Mouse (Mus musculus): ENCODE results near the gene Zfp112. TPM values are rescaled to one million over a fixed set of nuclear protein-coding genes. Genes with fewer than 3 reads are reported as not detected.
"Not testable (repeated sequence)": the region's sequence is repeated elsewhere in the genome, so short reads cannot be mapped to it uniquely, and the experiment has no call there.

Gene Zfp112
- total RNA-seq (2022), result 1 to 10 TPM; 4.5 to 6.1 (median 5.3) TPM

DNA sequence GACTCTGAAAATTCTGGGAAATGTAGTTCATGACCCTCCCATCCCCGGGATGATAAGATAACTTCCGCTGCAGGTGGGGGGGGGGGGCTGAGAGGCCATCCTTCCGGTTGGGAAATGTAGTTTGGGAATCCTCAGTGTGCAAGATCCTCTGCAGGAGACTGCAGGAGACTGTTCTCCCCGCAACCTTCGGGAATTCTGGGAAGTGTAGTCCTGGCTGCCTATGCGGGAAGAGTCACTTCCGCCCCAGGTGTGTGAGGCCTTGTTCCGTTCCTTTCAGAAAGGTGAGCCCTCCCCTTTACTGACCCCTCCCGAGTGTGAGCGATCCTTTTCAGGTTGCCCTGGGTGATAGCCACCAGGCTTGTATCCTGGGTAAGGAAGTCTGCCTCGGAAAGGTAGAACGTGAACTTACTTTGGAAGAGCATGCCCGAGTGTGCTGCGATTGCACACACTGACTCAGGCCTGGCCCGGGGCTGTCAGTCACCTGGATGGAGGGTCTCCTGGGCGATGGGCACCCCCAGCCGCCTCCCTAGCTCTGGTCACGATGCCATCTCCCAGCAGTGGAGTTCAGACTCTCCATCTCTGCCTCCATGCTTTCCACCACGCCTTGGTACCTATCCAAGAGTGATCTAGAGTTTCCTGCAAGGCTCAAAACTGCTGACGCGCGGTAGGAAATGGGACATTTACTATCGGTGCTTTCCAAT is at the start of gene Zfp112:
Gene Zfp112, plus strand, starts transcription at position 159 of the 701 bp plus-strand sequence.
- DNase-seq (ENCODE audit: low spot score in 2 of 2), result peak; percentile 65 to 66

- DNase-seq (ENCODE audit: low spot score in 2 of 2), result not testable (repeated sequence)
Measured at GRCm38 (mm10) chr7:24074424-24074823, 37.7 kb upstream of the Zfp112 start.

DNA sequence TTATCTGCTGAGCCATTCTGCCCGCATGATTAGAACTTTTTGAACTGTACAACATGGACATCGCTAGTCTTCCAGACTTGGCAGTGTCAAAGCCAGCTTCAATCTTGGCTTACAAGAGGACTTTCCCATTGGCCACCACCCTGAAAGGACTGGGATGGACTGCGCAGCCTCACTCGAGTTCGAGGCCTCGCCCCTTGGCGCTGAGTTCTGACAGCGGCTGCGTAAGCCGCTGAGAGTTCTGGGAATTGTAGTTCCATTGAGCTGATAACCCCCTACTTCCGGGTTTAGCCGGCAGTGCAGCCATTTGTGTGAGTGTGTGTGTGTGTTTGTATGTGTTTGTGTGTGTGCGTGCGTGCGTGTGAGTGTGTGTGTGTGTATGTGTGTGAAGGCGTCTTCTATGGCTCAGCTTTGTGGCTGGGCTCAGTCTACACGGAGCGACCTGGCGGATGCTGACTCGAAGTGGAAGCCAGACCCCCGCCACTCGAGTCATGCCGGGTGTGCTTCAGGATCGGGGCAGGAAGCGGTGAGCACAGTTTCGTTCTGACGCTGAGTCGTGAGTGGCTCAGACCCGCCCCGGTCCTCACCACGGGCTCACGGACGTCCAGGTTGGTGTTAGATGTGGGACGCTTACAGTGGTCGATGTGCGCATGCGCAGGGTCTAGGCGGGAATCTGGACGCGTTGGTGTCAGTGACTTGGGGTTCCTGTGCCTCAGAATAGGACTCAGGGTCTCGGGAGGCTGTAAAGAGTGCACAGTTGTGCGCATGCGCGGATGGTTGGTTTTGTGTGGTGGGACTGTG is 30.3 kb upstream of the Zfp112 start, which contains the start of gene Zfp180:
Gene Zfp180, plus strand, starts transcription at position 291 of the 798 bp plus-strand sequence.
- DNase-seq (ENCODE audit: low spot score in 2 of 2), result peak; percentile 92 to 95

DNA sequence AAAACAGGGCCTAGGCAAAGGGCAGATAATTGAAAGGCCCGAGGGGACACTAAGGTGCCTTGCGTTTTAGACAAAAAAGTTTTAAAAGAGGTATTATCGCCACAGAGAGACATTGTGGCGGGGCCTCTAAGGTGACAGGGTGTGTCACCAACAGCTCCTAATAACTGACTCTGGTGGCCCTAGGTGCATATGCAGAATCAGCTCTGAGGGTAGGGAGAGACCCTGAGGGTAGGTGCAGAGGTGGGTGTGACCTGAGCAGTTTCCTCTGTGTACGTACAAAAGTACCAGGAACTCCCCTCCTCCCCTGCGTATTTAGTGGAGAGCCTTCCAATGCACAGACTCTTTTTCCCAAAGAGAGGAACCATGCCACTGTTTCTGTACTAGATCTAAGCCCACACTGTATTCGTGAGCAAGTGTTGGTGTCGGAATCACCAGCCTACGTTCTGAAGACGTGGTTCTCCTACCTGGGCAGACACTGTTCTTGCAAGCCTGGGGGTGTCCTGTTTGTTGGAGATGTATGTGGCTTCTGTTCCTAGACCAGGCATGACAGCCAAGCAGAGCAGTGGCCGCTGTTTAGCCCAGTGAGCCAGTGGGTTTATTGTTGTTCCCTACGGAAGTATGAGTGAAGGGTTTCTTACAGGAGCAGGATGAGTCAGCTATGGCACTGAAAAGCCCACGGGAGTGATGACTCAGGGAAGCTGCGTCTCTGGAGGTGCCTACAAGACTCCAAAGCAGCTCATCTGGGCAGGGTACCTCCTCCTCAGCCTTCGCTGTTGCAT is 29.5 kb upstream of the Zfp112 start:
- DNase-seq (ENCODE audit: low spot score in 2 of 2), result no peak

- DNase-seq (ENCODE audit: low spot score in 2 of 2), result no peak
Measured at GRCm38 (mm10) chr7:24086871-24087270, 25.2 kb upstream of the Zfp112 start.

- no peak for DNase-seq (ENCODE audit: low spot score in 2 of 2)
Measured at GRCm38 (mm10) chr7:24087485-24088125, 24.5 kb upstream of the Zfp112 start.

DNA sequence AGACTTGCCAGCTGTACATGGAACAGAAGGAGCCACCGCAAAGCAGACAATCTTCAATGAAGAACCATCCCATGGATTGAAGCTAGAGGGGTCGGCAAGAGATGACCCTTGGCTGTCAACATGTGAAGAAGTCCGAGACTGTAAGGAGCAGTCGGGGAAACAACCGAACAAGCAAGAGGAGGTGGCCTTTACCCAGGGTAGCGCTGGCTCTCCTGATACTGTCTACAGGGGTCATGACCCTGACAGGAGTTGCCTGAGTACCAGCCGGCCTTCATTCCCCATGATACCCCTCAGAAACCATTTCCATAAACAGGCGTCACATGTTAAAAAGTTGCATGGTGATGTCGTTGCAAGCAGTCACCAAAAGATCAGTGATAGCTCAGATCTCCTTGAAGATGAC is 7.7 kb upstream of the Zfp112 start:
- no peak for DNase-seq (ENCODE audit: low spot score in 2 of 2)

DNA sequence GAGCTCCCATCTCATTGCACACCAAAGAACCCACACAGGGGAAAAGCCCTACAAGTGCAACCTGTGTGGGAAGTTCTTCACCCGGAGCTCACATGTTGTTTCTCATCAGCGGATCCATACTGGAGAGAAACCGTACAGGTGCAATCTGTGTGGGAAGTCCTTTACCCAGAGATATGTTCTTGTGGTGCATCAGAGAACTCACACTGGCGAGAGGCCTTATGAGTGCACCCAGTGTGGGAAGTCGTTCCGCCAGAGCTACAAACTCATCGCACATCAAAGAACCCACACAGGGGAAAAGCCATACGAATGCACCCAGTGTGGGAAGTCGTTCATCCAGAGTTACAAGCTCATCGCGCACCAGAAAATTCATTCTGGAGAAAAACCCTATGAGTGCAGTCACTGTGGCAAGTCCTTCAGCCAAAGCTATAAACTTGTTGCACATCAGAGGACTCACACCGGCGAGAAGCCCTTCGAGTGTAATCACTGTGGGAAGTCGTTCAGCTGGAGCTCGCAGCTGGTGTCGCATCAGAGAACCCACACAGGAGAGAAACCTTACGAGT is 6.9 kb upstream of the Zfp112 start:
- no peak for DNase-seq (ENCODE audit: low spot score in 2 of 2)

- DNase-seq (ENCODE audit: low spot score in 2 of 2), result no peak
Measured at GRCm38 (mm10) chr7:24110839-24111238, 1.3 kb upstream of the Zfp112 start.

- DNase-seq (ENCODE audit: low spot score in 2 of 2), result no peak
Measured at GRCm38 (mm10) chr7:24111772-24112155, 350 bp upstream of the Zfp112 start.

GRCm38 (mm10) chr7:24113001-24113400 is 887 bp downstream of the Zfp112 start:
- DNase-seq (ENCODE audit: low spot score in 2 of 2), result peak in 1 of 2 experiments; percentile 7

DNA sequence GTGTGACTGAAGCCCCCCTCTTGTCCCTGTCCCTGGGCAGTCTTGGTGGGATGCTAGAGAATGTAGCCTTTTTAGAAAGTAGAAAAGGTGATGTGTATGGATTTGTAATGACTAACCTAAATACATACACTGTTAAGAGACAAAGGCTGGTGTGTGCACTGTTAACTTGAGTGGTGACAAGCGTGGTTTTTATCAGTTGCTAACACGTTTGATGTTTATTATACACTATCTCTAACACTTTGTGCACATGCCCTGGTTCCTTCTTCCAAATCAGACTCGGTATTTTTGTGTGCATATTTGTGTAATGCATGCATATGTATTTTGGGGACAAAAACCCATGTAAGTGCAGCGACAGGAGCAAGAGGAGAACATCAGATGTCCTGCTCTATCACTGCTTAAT is 4.5 kb downstream of the Zfp112 start:
- no peak for DNase-seq (ENCODE audit: low spot score in 2 of 2)

- DNase-seq (ENCODE audit: low spot score in 2 of 2), result no peak
Measured at GRCm38 (mm10) chr7:24133425-24133995, 21.4 kb downstream of the Zfp112 start.

GRCm38 (mm10) chr7:24133996-24134828 is 22.1 kb downstream of the Zfp112 start, which contains the start of gene Zfp235:
Zfp235 (plus strand) TSS chr7:24134169.
- peak; percentile 62 to 71 for DNase-seq (ENCODE audit: low spot score in 2 of 2)

- DNase-seq (ENCODE audit: low spot score in 2 of 2), result no peak
Measured at GRCm38 (mm10) chr7:24142566-24142965, 30.5 kb downstream of the Zfp112 start.

DNA sequence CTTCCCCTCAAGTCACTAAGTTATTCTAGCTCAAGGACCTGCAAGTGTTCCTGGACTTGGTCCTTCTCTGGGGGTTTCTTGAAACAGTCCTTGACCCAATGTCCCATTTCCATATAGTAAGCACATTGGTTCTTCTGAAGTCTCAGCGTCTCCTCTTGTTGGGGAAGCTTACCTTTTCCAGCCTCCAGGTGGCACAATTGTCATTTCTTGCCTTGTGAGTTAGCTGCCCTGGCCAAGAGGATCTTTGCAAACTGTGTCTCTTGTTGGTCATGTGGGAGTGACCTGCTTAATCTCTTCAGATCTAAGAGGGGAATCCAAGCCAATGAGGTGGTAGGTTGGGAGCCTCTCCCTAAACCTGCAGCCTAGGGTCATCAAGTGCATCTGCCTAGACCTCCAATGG is 41.2 kb downstream of the Zfp112 start:
- no peak for DNase-seq (ENCODE audit: low spot score in 2 of 2)

DNA sequence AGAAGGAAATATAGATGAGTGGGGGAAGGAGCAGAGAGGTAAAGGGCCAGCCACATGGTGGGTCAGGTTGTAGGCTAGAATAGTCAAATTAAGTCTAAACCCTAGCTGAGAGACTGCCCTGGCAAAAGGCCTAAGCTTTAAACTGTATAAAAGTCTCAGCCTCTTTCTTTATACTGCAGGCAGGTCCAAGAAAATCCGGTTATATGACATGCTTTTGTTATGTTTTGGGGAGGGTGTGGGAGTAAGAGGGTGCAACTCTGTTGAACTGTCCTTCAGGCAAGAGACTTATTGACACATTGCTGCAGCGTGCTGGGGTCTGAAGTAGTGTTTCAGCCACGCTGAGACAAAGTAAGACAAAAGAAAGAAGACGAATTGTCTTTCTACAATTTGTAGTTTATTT is 60.1 kb downstream of the Zfp112 start:
- no peak for DNase-seq (ENCODE audit: low spot score in 2 of 2)

- DNase-seq (ENCODE audit: low spot score in 2 of 2), result peak in 1 of 2 experiments; percentile 9
Measured at GRCm38 (mm10) chr7:24174618-24175336, 62.7 kb downstream of the Zfp112 start, which contains the start of gene Zfp114. Zfp114 (plus strand) TSS chr7:24175060.

DNA sequence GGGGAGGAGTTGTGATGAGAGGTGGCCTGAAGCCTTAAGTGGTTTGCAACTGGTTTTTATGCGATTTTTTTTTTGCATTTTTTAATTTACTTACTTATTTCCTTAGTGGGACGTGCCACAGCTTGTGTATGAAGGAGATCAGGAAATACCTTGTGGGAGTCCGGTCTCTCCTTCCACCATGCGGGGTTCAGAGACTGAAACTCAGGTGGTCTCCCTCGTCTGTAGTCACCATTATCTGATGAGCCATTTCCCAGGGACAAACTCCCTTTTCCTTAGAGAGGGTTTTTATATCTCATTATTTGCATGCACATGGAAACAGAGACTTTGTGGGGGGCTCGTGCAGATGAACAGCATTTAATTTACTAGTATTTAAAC is 63.2 kb downstream of the Zfp112 start:
- DNase-seq (ENCODE audit: low spot score in 2 of 2), result no peak

All from gastrocnemius, adult 8-10 months (tissue).